Mouse (Mus musculus) thymus, postnatal 25 days (tissue): ENCODE results near the gene Paxx.

ENCODE experiments used
- DNase-seq: peaks from one replicate; pipeline ENCODE4 v3.0.0; 2022

The Paxx gene

GRCm38 (mm10) chr2:25480541-25480940, 19.6 kb upstream of the Paxx start:
- DNase-seq = no peak

GRCm38 (mm10) chr2:25479551-25480311, 18.8 kb upstream of the Paxx start:
- DNase-seq = no peak

GRCm38 (mm10) chr2:25477967-25478675, 17.2 kb upstream of the Paxx start:
- no peak for DNase-seq

GRCm38 (mm10) chr2:25477541-25477940, 16.6 kb upstream of the Paxx start:
- DNase-seq = no peak

- DNase-seq = no peak
Observed at GRCm38 (mm10) chr2:25472550-25472949, 11.7 kb upstream of the Paxx start.

GRCm38 (mm10) chr2:25469969-25470368, 9.1 kb upstream of the Paxx start, which contains the start of gene Ptgds:
Ptgds (minus strand) TSS chr2:25470046.
- no peak for DNase-seq

- no peak for DNase-seq
Observed at GRCm38 (mm10) chr2:25468962-25469915, 8.3 kb upstream of the Paxx start.

GRCm38 (mm10) chr2:25467606-25468303, 6.9 kb upstream of the Paxx start:
- no peak for DNase-seq

- peak; percentile 81 for DNase-seq
Observed at GRCm38 (mm10) chr2:25465816-25466635, 5.1 kb upstream of the Paxx start.

GRCm38 (mm10) chr2:25465256-25465655, 4.4 kb upstream of the Paxx start:
- DNase-seq = peak; percentile 27

GRCm38 (mm10) chr2:25463630-25464029, 2.7 kb upstream of the Paxx start:
- no peak for DNase-seq

- no peak for DNase-seq
Observed at GRCm38 (mm10) chr2:25461407-25461806, 513 bp upstream of the Paxx start.

GRCm38 (mm10) chr2:25460135-25460534, 759 bp downstream of the Paxx start:
- no peak for DNase-seq

GRCm38 (mm10) chr2:25458911-25459310, 2.0 kb downstream of the Paxx start:
- DNase-seq = no peak

- no peak for DNase-seq
Observed at GRCm38 (mm10) chr2:25457022-25457896, 3.6 kb downstream of the Paxx start.

GRCm38 (mm10) chr2:25456205-25456953, 4.5 kb downstream of the Paxx start, which contains the start of gene Clic3:
Clic3 (plus strand) TSS chr2:25456838.
- no peak for DNase-seq

GRCm38 (mm10) chr2:25452951-25453350, 7.9 kb downstream of the Paxx start:
- no peak for DNase-seq

- DNase-seq = no peak
Observed at GRCm38 (mm10) chr2:25450853-25451647, 9.8 kb downstream of the Paxx start.

- DNase-seq = no peak
Observed at GRCm38 (mm10) chr2:25442682-25443081, 18.2 kb downstream of the Paxx start.
